Mouse (Mus musculus) lung, adult 2 months (tissue): ENCODE data around the gene Adamtsl1. TPM values are rescaled to one million over a fixed set of nuclear protein-coding genes. Genes with fewer than 3 reads are reported as not detected.

Experiments used
- DNase-seq: peaks from one replicate; pipeline ENCODE4 v3.0.0; 2022
- H3K4me1 ChIP-seq: fragments of 200-500 bp; 2 replicates; pipeline ENCODE4 v1.6.1; 2011; ENCODE audit warnings: low read length; ENCODE audit not compliant: control insufficient read depth, insufficient read depth
- H3K4me3 ChIP-seq: fragments of 200-500 bp; replicated peaks from 2 replicates; pipeline ENCODE3; 2011; ENCODE audit warnings: low read depth, mild to moderate bottlenecking, control low read depth, low read length; ENCODE audit errors: extremely low read depth
- CTCF ChIP-seq: fragments of 200-500 bp; IDR thresholded peaks from 2 replicates; pipeline ENCODE4 v1.5.1; 2011; ENCODE audit warnings: mild to moderate bottlenecking, low read length, control low read depth; ENCODE audit not compliant: insufficient read depth
- POLR2A ChIP-seq: fragments of 200-500 bp; IDR thresholded peaks from 2 replicates; pipeline ENCODE4 v1.6.1; 2011; ENCODE audit warnings: low read depth, mild to moderate bottlenecking, control low read depth, low read length, borderline replicate concordance; ENCODE audit errors: extremely low read depth
- WGBS: fragments of 180-500 bp; shearing (Covaris S2); methylation state at CpG from one replicate; pipeline ENCODE4 v1.1.7; 2018; 5-methylcytosine and 5-hydroxymethylcytosine counted together
- polyA plus RNA-seq: library from polyadenylated mRNA; depleted of rRNA; stranded (reverse); fragments of >200 nt; gene quantifications from 2 replicates; pipeline ENCODE4 v1.2.3, GENCODE M21; 2012

The Adamtsl1 gene
- polyA plus RNA-seq, 1 experiment: 10.8 TPM

DNA sequence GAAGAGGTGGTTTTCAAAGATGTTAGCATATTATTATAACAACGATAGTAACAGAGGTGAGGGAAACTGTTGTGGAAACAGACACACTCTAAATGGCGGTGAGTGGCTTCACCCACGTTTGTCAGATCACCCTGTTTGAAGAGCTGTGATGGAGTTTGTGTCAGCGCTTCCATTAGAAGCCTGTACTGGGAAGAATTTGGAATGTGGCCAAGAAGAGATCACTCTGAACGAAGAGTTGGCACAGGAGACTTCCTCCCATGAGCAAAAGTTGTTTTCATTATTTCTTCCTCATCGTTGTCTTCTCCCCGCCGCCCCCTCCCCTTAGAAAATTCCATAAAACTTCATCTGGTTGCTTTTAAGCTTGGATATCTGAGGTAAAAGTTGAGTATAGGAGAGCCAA, 340.5 kb downstream of the Adamtsl1 start:
- DNase-seq: no peak
- WGBS: 23% methylated on average over 8 of the region's 8 CpGs
- no peak overlapping the region for H3K4me3 ChIP-seq
- no peak for TF ChIP-seq POLR2A
- TF ChIP-seq CTCF: no peak
- no peaks in the 10 kb centered on the region for H3K4me1 ChIP-seq

DNA sequence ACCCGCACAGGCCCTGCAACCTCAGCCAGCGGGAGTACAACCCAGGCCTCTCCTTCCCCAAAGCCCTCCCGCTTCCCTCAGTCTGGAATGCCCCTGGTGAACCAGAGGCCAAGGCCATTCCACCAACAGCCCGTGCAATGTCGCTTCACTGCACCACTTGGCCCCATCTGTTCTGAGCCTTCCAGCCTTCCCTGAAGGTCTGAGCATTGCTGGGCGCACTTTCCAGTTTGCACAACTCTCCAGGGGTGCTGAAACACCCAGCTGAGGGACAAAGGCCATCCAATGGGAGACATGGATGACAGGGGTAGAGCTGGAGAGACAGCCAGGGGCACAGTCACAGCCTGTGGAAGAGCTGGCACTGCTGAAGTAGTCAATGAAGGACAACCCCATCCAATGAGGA, 365.4 kb downstream of the Adamtsl1 start:
- no peak for TF ChIP-seq POLR2A
- TF ChIP-seq CTCF: no peak
- WGBS: 78% methylated on average over 6 of the region's 6 CpGs
- H3K4me3 ChIP-seq: no peak overlapping the region
- no peaks in the 10 kb centered on the region for H3K4me1 ChIP-seq
- no peak for DNase-seq

DNA sequence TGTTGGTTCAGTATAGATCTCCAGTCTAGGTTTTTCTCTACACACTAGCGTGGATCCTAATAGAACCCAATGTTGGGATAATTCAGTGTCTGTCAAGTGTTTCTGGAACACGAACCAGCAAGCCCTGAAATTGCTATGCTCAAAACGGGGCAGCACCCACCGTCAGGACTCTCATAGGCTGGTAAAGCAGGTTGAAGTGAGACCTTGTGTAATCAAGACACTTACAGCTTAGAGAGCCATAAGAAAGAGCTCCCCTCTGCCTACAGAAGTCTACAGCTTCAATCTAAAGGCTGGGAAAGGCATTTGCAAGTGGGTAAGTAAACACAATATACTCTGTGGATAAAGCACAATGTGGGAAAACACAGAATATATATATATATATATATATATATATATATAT, 367.3 kb downstream of the Adamtsl1 start:
- Histone ChIP-seq H3K4me3 (no peak overlapping the region), H3K4me1 (no peaks in the 10 kb centered on the region)
- no peak for DNase-seq
- 81% methylated on average over 4 of the region's 4 CpGs for WGBS
- TF ChIP-seq CTCF (no peak), POLR2A (no peak)

DNA sequence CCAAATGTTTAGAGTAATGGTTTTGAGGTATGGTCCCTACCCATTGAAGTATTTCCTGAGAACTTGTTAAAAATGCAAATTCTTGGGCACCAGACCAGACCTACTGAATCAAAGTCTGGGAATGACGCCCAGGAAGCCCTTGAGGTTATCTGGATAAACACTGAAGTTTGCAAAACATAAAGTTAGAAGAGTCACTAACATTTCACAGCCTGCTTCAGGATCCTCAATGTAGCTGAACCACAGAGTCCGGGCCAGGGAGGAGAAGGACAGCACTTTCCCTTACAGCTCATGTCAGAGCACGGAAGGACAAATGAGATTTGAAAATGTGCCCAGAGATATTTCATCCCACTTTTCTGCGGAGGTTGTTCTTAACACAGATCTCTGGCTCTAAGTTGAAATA, 370.1 kb downstream of the Adamtsl1 start:
- Histone ChIP-seq H3K4me1 (no peaks in the 10 kb centered on the region), H3K4me3 (no peak overlapping the region)
- WGBS: 38% methylated on average over 4 of the region's 4 CpGs
- peak; percentile 14 for DNase-seq
- no peak for TF ChIP-seq CTCF
- no peak for TF ChIP-seq POLR2A

DNA sequence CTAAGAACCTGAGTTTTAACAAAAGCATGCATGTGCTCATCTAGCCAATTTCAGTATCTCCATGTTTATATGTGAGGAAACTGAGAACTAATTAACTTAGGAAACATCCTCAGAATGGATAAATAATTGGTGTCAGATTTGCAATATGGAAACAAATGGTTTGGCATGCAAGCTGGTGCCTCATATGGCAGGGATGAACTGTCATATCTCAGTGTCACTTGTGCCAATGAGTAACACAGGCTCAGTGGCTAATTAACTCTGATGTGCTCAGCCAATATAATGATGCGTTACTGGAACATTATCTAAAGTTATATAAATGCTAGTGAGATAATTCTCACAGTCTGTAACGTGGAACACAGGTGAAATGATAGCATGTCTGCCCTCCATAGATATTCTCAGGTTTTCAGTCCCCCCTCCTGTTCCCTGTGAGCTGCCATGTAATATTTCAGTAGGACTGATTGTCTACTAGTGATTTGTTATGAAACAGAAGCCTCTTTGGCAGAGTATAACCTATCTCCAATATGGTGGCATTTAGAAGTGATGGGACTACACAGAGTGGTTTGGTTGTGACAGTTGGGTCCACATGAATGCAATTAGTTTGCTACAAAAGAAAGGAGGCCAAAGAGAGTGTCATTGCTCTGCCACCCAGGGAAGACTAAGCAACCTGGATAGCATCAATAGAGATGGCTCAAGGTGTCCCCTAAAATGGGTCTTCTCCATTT, 376.1 kb downstream of the Adamtsl1 start:
- no peak for TF ChIP-seq CTCF
- TF ChIP-seq POLR2A: no peak
- DNase-seq: no peak
- 67% methylated on average over 2 of the region's 2 CpGs for WGBS
- Histone ChIP-seq H3K4me1 (no peaks in the 10 kb centered on the region), H3K4me3 (no peak overlapping the region)

DNA sequence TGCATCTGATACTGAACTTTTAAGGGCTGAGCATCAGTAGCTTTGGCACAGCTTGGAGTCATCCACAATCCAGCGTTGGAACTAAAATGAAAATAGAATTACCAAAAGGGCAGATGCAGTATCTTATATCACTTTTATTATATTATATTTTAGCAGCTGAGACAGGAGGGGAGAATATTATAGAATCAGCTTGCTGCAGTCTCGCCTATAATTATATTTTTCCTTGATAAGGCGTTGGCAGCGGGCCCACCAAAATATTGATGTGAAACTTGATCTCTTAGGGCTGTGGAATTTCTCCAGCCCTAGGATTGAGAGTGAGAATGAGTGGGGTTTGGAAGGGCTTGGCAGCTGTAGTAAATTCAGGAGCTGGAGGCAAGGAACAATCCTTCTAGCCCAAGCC, 387.3 kb downstream of the Adamtsl1 start:
- DNase-seq: no peak
- Histone ChIP-seq H3K4me3 (no peak overlapping the region), H3K4me1 (no peaks in the 10 kb centered on the region)
- TF ChIP-seq CTCF: no peak
- TF ChIP-seq POLR2A: no peak
- 52% methylated on average over 4 of the region's 4 CpGs for WGBS

DNA sequence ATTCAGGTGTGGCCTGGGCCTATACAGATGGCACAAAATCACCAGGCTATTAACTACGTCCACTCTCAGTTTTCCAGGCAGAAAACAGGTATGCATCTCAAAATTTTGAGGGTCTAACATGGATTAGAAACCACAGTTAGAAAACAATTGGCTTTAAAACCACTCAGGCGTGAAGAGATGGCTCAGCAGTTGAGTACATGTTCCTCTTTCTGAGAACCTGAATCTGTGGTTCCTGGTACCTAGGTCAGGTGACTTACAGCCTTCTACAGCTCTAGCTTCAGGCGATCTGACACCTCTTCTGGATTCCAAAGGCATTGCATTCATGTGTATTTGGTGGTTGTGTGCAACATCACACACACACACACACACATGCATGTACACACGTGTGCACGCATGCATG, 390.2 kb downstream of the Adamtsl1 start:
- Histone ChIP-seq H3K4me1 (no peaks in the 10 kb centered on the region), H3K4me3 (no peak overlapping the region)
- TF ChIP-seq CTCF (no peak), POLR2A (no peak)
- 83% methylated on average over 5 of the region's 5 CpGs for WGBS
- DNase-seq: no peak

DNA sequence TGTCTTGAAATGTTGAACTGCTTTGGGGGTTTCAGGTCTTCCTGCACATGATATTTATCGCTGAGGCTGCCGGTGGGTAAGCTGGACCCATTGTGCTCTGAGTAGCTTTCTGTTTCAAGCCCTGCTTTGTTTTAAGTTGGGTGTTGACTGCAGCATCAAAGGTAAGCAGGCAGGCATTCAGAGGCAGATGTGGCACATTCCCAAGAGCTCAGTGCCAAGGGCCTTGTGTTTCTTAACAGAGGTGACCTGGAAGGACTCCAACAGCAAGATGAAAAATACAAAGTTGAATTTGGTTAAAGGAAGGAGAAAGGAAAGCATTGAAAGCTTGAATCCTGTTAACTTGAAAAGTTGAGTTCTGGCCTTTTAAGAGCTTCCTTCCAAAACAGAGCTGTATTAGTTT, 402.1 kb downstream of the Adamtsl1 start:
- no peak for DNase-seq
- WGBS: 25% methylated on average over 2 of the region's 2 CpGs
- TF ChIP-seq POLR2A: no peak
- H3K4me3 ChIP-seq: no peak overlapping the region
- peaks cover 3% of the 10 kb centered on the region for H3K4me1 ChIP-seq

DNA sequence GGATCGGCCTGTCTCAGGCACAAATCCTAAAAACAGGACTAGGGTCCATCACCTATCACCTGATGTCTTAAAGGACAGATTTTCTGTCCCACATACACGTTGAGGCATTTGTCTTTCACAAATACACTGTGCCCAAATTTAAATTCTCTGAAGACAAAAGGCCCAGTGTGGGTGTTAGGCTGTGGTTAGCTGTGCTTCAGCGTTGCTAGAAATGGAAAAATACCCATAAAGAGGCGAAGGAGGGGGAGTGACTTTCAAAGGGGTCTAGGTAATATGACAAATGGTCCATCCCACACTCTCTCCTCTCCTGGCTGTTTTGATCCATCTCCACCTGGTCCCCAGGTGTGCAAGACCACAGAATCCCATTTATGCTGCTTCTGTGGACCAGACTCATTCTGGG, 404.4 kb downstream of the Adamtsl1 start:
- no peak for DNase-seq
- 80% methylated on average over 4 of the region's 4 CpGs for WGBS
- peaks cover 3% of the 10 kb centered on the region for H3K4me1 ChIP-seq
- H3K4me3 ChIP-seq: no peak overlapping the region
- TF ChIP-seq POLR2A: no peak
- no peak for TF ChIP-seq CTCF

DNA sequence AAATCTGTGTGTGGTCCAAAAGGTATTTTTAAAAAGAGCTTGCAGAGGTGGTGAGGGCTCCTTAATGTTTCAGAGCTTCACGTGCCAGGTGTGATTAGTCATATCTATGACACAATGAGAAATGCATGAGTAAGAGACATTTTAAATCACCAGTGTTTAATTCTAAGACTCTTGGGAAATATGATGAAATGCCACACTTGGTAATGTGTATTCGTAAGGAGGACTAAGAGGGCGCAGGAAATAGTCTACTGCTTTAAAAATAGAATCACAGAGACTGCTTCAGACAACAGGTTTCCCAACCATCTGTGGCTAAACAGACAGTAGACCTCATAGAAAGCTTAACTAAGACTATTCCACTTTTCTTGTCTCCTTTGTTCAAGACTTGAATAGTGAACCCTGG, 406.5 kb downstream of the Adamtsl1 start:
- no peak for TF ChIP-seq CTCF
- no peak for TF ChIP-seq POLR2A
- Histone ChIP-seq H3K4me3 (no peak overlapping the region), H3K4me1 (peaks cover 3% of the 10 kb centered on the region)
- no peak for DNase-seq
- WGBS: 42% methylated on average over 3 of the region's 3 CpGs
